Mouse (Mus musculus) midbrain, embryonic 12.5 days (tissue): ENCODE results near the gene Arl15. TPM values are rescaled to one million over a fixed set of nuclear protein-coding genes. Genes with fewer than 3 reads are reported as not detected.

Source experiments
- ATAC-seq: fragments of 200-750 bp; cut with Nextera tagmentation; 2 replicates; pipeline ENCODE4 v1.8.0; 2017; ENCODE audit warnings: low read depth, moderate TSS enrichment, moderate library complexity; ENCODE audit not compliant: low FRiP score
- H3K27ac ChIP-seq: fragments of 300-500 bp; sonication (generic); replicated peaks from 2 replicates; pipeline ENCODE4 v1.5.1; 2016; ENCODE audit warnings: mild to moderate bottlenecking
- H3K27me3 ChIP-seq: fragments of 300-500 bp; sonication (generic); 2 replicates; pipeline ENCODE4 v1.6.1; 2016; ENCODE audit warnings: mild to moderate bottlenecking
- H3K36me3 ChIP-seq: fragments of 300-500 bp; sonication (generic); 2 replicates; pipeline ENCODE4 v1.6.1; 2016
- H3K4me1 ChIP-seq: fragments of 300-500 bp; sonication (generic); 2 replicates; pipeline ENCODE4 v1.6.1; 2016
- H3K4me2 ChIP-seq: fragments of 300-500 bp; sonication (generic); replicated peaks from 2 replicates; pipeline ENCODE4 v1.6.1; 2016; ENCODE audit warnings: mild to moderate bottlenecking, moderate library complexity
- H3K4me3 ChIP-seq: fragments of 300-500 bp; sonication (generic); 2 replicates; pipeline ENCODE4 v1.5.1; 2016; ENCODE audit warnings: mild to moderate bottlenecking
- H3K9ac ChIP-seq: fragments of 300-500 bp; sonication (generic); replicated peaks from 2 replicates; pipeline ENCODE4 v1.6.1; 2016; ENCODE audit warnings: mild to moderate bottlenecking, moderate library complexity
- H3K9me3 ChIP-seq: fragments of 300-500 bp; sonication (generic); 2 replicates; pipeline ENCODE4 v1.6.1; 2016; ENCODE audit warnings: mild to moderate bottlenecking
- WGBS: fragments of 180-500 bp; shearing (Covaris S2); methylation state at CpG from one replicate; pipeline ENCODE4 v1.1.7; 2016; 5-methylcytosine and 5-hydroxymethylcytosine counted together
- polyA plus RNA-seq: library from polyadenylated mRNA; unstranded; fragments of >200 nt; fragmentation: Nextera tagmentation; extraction: Ambion mirVana; gene quantifications from 2 replicates; pipeline ENCODE4 v1.2.1, GENCODE M21; 2016

Arl15 gene
- polyA plus RNA-seq, 1 experiment from 2014 or later: 13.2 TPM

DNA sequence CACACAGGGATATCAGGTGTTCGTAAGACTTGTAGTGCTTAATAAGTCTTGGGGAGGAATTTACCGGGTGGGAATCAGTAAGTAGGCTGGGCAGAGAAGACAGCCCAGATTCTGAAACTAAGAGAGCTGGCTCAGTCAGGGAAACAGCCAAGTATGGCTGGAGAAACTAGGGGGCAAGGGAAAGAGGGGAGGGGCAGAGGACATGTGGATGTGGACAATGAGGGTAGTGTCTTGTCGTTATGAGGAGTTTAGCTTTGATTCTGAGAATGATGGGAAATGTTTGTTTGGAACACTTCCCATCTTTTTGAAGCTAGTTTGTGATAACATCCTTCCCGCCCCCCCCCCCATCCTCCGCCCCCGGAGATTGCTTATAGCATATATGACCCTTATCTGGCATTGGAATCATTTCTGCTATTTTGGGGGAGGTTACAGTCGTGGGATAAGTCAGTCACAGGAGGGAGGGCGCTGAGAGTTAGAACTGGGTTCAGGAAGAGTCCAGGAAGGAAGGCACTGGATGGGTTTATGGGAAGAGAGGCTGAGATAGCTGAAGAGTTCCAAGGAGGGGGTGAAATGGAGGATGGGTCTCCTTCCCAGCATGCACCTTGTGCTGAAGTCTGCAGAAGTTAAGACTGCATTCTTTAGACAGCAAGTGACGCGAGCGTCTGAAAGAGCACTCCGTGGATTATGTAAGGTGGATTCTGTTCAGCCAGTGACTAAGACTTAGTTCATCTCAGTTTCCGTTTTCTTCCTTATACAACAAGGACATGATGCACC is 57.5 kb downstream of the Arl15 start:
- no peak for ATAC-seq
- Histone ChIP-seq H3K9me3 (no peaks in the 10 kb centered on the region), H3K27ac (0 out of 2 replicates have a peak overlapping the region, but pooled peaks have one; percentile 1), H3K4me2 (no peak overlapping the region), H3K9ac (no peak overlapping the region), H3K27me3 (no peaks in the 10 kb centered on the region), H3K4me1 (no peaks in the 10 kb centered on the region), H3K4me3 (no peak overlapping the region), H3K36me3 (no peaks in the 10 kb centered on the region; the same call in 1 of the 2 replicates)
- WGBS: 92% methylated on average over 13 of the region's 13 CpGs

DNA sequence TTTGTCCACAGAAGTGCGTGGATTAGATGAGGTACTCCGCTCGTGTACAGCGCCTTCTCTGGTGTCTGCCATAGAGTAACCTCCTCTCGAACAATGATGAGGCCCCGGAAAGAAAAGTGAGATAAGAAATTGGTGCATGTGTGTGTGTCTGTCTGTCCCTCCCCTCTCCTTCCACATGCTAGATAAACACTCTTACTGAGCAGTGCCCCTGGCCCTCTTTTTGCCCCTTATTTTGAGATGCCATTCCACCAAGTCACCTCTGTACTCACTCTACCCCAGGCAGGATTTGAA is 58.0 kb downstream of the Arl15 start:
- Histone ChIP-seq H3K36me3 (no peaks in the 10 kb centered on the region; the same call in 1 of the 2 replicates), H3K9ac (no peak overlapping the region), H3K4me3 (no peak overlapping the region), H3K4me1 (no peaks in the 10 kb centered on the region), H3K9me3 (no peaks in the 10 kb centered on the region), H3K27ac (no peak overlapping the region), H3K4me2 (no peak overlapping the region), H3K27me3 (no peaks in the 10 kb centered on the region)
- 96% methylated on average over 6 of the region's 6 CpGs for WGBS
- no peak for ATAC-seq

DNA sequence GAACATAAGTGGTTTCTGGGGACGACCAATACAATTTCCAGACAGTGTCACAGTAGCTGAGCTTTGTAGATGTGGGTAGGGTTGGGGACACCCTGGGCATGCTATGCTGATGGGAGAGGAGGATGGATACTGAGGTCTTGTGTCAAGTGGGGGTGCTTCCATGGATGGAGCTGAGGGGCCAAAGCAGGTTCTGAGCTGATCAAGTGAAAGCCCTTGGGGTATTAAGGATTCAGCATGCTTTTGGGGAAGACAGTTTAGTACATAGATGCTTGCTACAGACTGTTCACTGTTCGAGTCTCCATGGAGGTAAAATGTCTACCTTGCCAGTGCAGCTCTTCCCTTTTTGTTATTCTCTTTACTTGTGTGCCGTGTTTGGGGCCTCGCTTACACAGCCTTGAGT is 59.8 kb downstream of the Arl15 start:
- no peaks in the 10 kb centered on the region for H3K9me3 ChIP-seq
- 94% methylated on average over 4 of the region's 4 CpGs for WGBS
- no peak overlapping the region for H3K4me3 ChIP-seq
- no peaks in the 10 kb centered on the region for H3K27me3 ChIP-seq
- H3K27ac ChIP-seq: no peak overlapping the region
- H3K4me1 ChIP-seq: peaks cover 8% of the 10 kb centered on the region
- H3K4me2 ChIP-seq: no peak overlapping the region
- ATAC-seq: no peak
- no peaks in the 10 kb centered on the region; the same call in 1 of the 2 replicates for H3K36me3 ChIP-seq
- no peak overlapping the region for H3K9ac ChIP-seq

DNA sequence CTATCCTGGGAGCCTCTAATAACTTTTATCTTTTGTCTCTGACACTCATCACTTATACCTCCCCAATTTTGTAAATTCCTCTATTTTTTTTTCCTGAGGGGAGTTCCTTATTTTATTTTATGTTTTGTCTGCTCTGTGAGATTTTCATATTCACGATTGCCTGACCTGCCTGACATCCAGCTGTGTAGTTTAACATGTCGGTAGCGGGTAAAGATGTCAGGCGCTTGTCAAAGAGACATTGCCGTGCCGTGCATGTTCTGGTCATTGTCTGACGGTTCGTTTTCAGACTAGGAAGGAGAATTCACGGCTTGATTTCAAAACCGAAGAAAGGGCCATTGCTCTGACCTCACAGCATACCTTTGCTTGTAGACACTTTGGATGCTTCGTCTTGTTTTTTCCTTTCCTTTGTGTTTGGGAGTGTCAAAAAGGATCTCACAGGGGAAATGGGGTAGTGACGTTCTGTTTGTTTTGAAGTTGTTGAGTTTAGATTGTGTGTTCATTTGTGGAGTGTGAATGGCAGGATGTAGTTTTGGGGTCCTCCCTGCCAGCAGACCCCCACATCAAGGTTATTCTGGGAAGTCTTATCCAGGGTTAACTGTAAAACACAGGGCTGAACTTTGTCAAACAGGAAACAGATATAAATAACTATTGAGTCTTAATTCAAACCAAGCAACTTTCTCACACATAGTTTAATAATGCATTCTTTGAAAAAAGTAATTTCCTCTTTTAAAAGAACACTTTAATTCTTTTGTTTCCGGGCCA is 60.4 kb downstream of the Arl15 start:
- no peaks in the 10 kb centered on the region for H3K9me3 ChIP-seq
- peaks cover 10% of the 10 kb centered on the region for H3K4me1 ChIP-seq
- no peaks in the 10 kb centered on the region for H3K27me3 ChIP-seq
- no peak overlapping the region for H3K9ac ChIP-seq
- ATAC-seq: no peak
- H3K27ac ChIP-seq: no peak overlapping the region
- no peaks in the 10 kb centered on the region; the same call in 1 of the 2 replicates for H3K36me3 ChIP-seq
- no peak overlapping the region for H3K4me3 ChIP-seq
- no peak overlapping the region for H3K4me2 ChIP-seq
- 79% methylated on average over 13 of the region's 13 CpGs for WGBS

DNA sequence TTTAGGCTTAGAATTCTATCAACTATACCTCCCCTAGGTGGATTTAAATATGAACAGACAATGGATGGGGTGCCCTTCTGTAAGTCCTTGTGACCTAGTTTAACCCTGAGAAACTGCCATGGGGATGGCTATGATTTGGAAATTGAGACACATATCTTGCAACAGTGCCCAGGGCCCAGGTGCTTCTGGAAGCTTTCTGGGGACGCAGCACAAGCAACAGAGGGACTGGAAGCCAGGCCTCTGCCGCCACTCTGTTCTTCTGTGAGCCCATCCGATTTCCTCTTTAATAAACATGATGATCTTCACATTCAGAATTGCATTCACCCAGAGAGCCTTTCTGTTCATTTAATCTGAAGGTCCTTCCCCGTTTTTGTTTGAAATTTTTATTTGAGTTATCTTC is 62.6 kb downstream of the Arl15 start:
- no peak overlapping the region for H3K9ac ChIP-seq
- H3K27me3 ChIP-seq: no peaks in the 10 kb centered on the region
- no peak overlapping the region for H3K4me3 ChIP-seq
- ATAC-seq: no peak
- H3K36me3 ChIP-seq: no peaks in the 10 kb centered on the region
- H3K9me3 ChIP-seq: no peaks in the 10 kb centered on the region
- WGBS: 83% methylated on average over 4 of the region's 4 CpGs
- peaks cover 15% of the 10 kb centered on the region for H3K4me1 ChIP-seq
- no peak overlapping the region for H3K27ac ChIP-seq
- no peak overlapping the region for H3K4me2 ChIP-seq

DNA sequence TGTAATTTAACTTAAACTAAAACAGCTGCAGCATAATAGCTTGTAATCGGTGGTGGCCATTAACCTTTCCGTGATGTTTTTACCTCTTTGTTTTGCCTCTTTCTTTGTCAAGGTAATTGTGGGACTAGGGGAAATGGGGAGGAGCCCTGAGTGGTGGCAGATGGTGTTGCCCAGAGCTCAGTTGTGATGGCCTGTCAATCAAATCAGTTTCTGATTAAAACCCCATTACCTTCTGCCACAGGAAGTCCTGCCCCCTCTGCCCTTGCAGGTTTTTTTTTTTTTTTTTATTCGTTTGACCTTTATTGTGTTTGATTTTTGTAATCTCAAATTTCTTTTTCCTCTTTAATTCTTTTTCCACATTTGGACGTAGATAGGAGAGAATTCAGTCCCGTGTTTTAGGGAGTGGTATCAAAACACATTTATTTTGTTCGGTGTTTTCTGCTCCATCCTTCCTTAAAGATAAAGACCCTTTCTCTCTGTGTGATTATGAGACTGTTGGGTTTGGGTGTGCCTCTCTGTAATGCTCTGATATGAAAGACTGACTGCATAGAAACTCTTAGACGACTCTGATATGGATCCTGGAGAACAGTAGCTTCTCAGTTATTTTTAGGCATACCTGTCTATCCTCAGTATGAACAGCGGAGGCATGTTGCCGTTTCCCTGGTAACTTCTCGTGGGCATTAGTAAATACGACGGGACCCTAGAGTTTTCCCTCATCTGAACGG is 64.5 kb downstream of the Arl15 start:
- H3K4me2 ChIP-seq: no peak overlapping the region
- no peaks in the 10 kb centered on the region for H3K27me3 ChIP-seq
- H3K9me3 ChIP-seq: no peaks in the 10 kb centered on the region
- H3K27ac ChIP-seq: no peak overlapping the region
- peak; percentile 79 for ATAC-seq
- no peak overlapping the region for H3K9ac ChIP-seq
- no peak overlapping the region for H3K4me3 ChIP-seq
- 76% methylated on average over 13 of the region's 13 CpGs for whole genome bisulfite sequencing
- H3K4me1 ChIP-seq: peaks cover 15% of the 10 kb centered on the region
- H3K36me3 ChIP-seq: no peaks in the 10 kb centered on the region

DNA sequence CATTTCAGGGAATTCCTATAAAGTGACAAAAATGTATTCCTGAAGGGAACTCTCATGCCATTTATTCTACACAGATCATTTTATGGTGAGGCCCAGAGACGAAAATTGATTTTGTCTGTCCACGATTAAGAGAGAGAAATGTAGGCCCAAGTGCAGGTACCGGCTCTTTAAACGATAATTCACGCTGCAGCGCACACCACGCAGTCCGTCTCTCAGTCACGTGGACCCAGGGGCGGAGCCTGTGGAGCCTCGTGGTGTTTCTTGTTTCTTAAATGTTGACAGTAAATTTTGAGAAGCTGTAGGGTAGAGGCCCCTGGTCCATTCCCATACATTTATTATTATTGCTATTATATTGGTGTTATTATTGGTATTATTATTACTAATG is 65.1 kb downstream of the Arl15 start:
- 80% methylated on average over 11 of the region's 11 CpGs for WGBS

DNA sequence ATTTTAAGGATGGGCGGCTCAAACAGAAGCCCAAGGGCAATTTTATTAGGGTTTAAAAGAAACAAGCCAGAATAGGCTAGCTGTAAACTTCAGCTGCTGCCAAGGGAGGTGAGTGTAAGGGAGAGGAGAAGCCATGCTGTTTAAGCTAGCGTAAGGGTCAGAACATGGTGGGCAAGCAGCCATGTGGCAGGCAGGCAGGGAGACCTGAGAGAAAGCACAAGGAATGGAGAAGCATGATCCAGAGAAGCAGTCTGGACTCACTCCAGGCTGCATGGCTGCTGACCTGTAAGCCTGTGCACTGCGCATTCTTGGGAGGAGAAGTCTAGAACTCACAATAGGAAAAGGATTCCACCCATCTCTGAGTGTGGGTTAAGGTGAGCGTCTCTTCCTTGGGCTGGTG is 66.5 kb downstream of the Arl15 start:
- Histone ChIP-seq H3K36me3 (no peaks in the 10 kb centered on the region), H3K27ac (no peak overlapping the region), H3K4me1 (peaks cover 15% of the 10 kb centered on the region), H3K4me3 (no peak overlapping the region), H3K4me2 (no peak overlapping the region), H3K9ac (no peak overlapping the region), H3K27me3 (no peaks in the 10 kb centered on the region), H3K9me3 (no peaks in the 10 kb centered on the region)
- no peak for ATAC-seq
- WGBS: 80% methylated on average over 4 of the region's 4 CpGs

More for the DNA sequence above, 65.1 kb downstream of the Arl15 start:
- peaks cover 15% of the 10 kb centered on the region for H3K4me1 ChIP-seq
- ATAC-seq: no peak
- no peaks in the 10 kb centered on the region for H3K36me3 ChIP-seq
- H3K4me2 ChIP-seq: no peak overlapping the region
- H3K9me3 ChIP-seq: no peaks in the 10 kb centered on the region
- no peak overlapping the region for H3K27ac ChIP-seq
- no peak overlapping the region for H3K4me3 ChIP-seq
- no peaks in the 10 kb centered on the region for H3K27me3 ChIP-seq
- no peak overlapping the region for H3K9ac ChIP-seq

DNA sequence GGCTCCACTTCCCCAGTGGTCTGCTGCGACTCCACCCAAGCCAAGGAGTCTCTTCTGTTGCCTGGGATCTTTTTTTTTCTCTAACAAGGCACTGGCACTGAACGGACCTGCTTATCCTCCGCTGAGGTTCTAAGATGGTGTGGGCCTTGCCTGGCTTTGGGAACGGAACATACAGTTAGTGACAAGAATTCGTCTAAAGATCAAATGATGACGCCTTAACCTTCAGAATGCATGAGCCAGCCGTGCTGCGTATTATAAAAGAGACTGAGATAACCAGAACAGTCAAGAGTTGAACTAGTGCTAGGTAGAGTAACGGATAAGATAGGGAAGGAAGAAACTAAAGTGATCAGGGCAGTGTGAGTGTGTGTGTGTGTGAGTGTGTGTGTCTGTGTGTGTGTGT is 66.9 kb downstream of the Arl15 start:
- H3K27ac ChIP-seq: no peak overlapping the region
- H3K27me3 ChIP-seq: no peaks in the 10 kb centered on the region
- H3K36me3 ChIP-seq: no peaks in the 10 kb centered on the region
- no peak overlapping the region for H3K9ac ChIP-seq
- ATAC-seq: no peak
- H3K4me2 ChIP-seq: no peak overlapping the region
- H3K4me3 ChIP-seq: no peak overlapping the region
- H3K4me1 ChIP-seq: peaks cover 15% of the 10 kb centered on the region
- no peaks in the 10 kb centered on the region for H3K9me3 ChIP-seq
- 91% methylated on average over 9 of the region's 9 CpGs for whole genome bisulfite sequencing

DNA sequence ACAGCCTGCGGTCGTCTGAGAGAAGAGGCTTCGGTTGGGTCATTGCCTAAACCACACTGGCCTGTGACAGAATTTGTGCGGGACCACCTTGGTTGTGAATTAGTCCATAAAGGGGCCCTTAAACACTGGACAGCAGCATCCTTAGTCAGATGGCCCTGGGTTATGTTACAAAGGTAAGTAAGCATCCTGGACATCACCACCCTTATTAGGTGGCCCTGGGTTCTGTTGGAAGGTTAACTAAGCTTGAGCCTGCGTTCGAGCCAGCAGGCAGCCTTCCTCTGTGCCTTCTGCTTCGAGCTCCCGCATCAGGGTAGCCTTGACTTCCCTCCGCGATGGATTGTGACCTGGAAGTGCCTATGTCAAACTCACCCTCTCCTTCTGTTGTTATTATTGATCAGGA is 68.6 kb downstream of the Arl15 start:
- Histone ChIP-seq H3K4me2 (no peak overlapping the region), H3K9me3 (no peaks in the 10 kb centered on the region), H3K27me3 (no peaks in the 10 kb centered on the region), H3K4me1 (peaks cover 15% of the 10 kb centered on the region), H3K4me3 (no peak overlapping the region), H3K9ac (no peak overlapping the region), H3K36me3 (no peaks in the 10 kb centered on the region), H3K27ac (no peak overlapping the region)
- ATAC-seq: no peak
- WGBS: 89% methylated on average over 10 of the region's 10 CpGs

DNA sequence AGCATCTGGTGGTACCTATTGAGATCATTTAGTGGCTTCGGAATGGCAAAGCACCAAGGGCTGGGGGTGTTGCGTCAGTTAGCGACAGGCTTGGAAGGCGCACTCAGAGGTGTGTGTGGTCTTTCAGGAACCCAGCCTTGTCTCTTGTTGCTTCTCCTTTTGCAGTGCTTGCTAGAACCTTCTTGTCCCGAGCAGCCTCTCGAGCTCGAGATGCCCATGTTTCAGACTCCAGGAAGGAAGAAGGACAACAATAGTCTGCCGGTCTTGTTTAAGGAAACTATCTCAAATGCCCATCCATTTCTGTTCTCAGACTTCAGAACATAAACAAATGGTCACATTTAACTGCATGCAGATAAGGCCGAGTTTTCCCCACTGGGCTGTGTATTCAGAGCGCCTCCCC is 69.4 kb downstream of the Arl15 start:
- H3K4me1 ChIP-seq: peaks cover 10% of the 10 kb centered on the region
- no peak overlapping the region for H3K4me2 ChIP-seq
- H3K36me3 ChIP-seq: no peaks in the 10 kb centered on the region
- no peak overlapping the region for H3K9ac ChIP-seq
- ATAC-seq: no peak
- H3K27ac ChIP-seq: no peak overlapping the region
- WGBS: 90% methylated on average over 10 of the region's 10 CpGs
- no peak overlapping the region for H3K4me3 ChIP-seq
- no peaks in the 10 kb centered on the region for H3K27me3 ChIP-seq
- no peaks in the 10 kb centered on the region for H3K9me3 ChIP-seq

DNA sequence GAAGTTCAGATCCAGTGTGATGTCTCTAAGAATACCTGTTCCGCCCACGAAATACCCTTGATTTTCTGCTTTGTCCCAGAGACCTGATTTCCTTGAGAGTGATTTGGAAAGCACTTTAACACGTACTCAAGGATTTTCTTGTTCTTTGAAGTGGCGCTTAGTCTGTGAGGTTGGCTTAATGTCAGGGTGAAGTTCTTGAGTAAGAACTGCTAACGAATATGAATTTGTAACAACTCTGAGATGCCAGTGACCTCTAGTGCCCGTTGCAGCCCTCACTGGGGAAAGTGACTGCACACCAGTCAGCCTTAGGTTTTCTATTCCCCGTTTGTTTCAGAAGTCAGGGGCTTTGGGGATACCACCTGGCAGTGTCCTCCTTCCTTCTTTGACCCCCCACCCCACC is 70.0 kb downstream of the Arl15 start:
- Histone ChIP-seq H3K4me1 (peaks cover 5% of the 10 kb centered on the region), H3K4me2 (no peak overlapping the region), H3K36me3 (no peaks in the 10 kb centered on the region), H3K9me3 (no peaks in the 10 kb centered on the region), H3K4me3 (no peak overlapping the region), H3K27me3 (no peaks in the 10 kb centered on the region), H3K27ac (no peak overlapping the region), H3K9ac (no peak overlapping the region)
- ATAC-seq: no peak
- WGBS: 73% methylated on average over 7 of the region's 7 CpGs
